Mouse (Mus musculus): ENCODE measurements around the gene Ccdc9. TPM values are rescaled to one million over a fixed set of nuclear protein-coding genes. Genes with fewer than 3 reads are reported as not detected.
"Not testable (repeated sequence)": the region's sequence is repeated elsewhere in the genome, so short reads cannot be mapped to it uniquely, and the experiment has no call there.

Ccdc9 gene
- total and polyA plus RNA-seq, 2 experiments from 2014 or later, result 18.6 to 31.6 TPM

DNA sequence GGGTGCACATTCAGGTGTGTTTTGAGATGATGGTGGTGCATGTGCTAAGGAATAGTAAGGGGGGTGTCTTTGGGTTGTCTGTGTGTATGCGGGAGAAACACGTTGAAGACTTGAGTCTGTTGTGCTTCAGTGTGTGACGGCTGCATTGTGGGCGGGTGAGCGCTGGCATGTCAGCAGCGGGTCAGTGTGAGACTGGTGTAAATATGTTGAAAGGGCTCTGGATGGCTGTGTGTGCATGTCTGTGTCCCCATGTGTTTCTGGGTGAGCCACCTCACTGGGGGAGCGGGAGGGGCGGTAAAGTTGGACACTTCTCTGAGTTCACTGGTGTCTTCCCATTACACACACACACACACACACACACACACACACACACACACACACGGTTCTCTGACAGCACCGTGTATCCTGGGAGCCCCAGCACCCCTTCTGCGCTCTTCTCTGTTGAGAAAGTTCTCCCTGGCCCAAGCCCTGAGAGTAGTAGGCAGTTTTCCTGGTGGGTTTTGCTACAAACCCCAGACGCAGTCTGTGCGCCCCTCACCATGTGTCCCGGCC, 24.9 kb upstream of the Ccdc9 start:
- Histone ChIP-seq H3K9me3 (ENCODE audit: low read length) (no peaks in the 10 kb centered on the region), H3K4me1 (ENCODE audit: insufficient read depth) (peaks cover 15% of the 10 kb centered on the region), H3K27ac (ENCODE audit: low read depth, low read length) (peak overlapping the region; percentile 78), H3K9ac (peak overlapping the region; percentile 82), H3K27me3 (ENCODE audit: insufficient read depth, low read length) (no peaks in the 10 kb centered on the region), H3K4me2 (ENCODE audit: low read depth) (peak overlapping the region; percentile 98), H3K4me3 (ENCODE audit: low read depth, low read length) (peak overlapping the region; percentile 72), H3K36me3 (ENCODE audit: insufficient read depth) (peaks cover 5% of the 10 kb centered on the region; the same call in 1 of the 2 replicates)
- ATAC-seq (no peak), DNase-seq (peak; percentile 26)
- 2% methylated on average over 14 of the region's 14 CpGs for WGBS
- no peak for TF ChIP-seq CTCF (IDR thresholded peaks at IDR 0.05; ENCODE audit: low read depth)

DNA sequence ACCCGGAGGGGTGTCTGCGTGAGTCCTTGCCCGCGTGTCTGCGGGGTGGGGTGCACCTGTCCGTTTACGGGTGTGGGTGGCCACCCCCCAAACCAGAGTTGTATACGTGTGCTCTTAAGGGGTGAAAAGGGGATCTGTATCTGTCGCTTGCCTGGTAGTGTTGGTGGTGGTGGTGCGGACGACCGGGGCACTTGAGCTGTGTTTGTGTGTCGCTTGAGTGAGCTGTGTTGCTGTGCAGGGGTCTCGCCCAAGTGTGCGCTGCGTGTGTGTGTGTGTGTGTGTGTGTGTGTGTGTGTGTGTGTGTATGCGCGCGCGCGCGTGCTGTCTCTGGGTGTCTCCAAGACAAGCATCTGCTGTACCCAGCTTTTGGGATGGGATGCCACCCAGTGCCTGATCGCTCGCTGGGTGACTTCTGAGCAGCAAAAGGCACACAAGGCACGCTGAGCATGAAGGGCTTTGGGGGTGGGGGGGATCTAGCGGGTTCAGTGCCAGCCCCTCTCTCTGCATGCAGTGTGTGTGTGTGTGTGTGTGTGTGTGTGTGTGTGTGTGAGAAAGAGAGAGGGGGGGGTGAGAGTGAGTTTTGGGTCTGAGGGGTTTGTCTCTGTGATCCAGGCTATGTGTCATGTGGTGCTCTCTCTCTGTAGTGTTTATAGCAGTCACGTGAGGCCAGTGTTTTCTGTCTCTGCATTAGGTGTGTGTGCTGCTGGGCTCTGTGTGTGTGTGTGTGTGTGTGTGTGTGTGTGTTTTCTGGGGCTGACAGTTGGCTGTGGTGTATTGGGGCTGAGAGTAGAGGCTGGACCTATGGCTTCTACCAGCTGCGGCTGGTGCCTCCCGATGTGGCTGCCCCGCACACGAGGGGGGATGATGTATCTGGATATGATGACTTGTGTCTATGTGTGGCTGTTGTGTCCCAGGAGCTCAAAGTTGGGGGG, 24.2 kb upstream of the Ccdc9 start:
- 1% methylated on average over 31 of the region's 31 CpGs for WGBS
- H3K27me3 ChIP-seq (ENCODE audit: insufficient read depth, low read length), result no peaks in the 10 kb centered on the region
- no peaks in the 10 kb centered on the region for H3K9me3 ChIP-seq (ENCODE audit: low read length)
- peak overlapping the region; percentile 65 for H3K9ac ChIP-seq
- H3K27ac ChIP-seq (ENCODE audit: low read depth, low read length), result peak overlapping the region; percentile 78
- DNase-seq, result peak; percentile 79
- H3K4me2 ChIP-seq (ENCODE audit: low read depth), result peak overlapping the region; percentile 98
- H3K4me3 ChIP-seq (ENCODE audit: low read depth, low read length), result peak overlapping the region; percentile 72
- peaks cover 15% of the 10 kb centered on the region for H3K4me1 ChIP-seq (ENCODE audit: insufficient read depth)
- TF ChIP-seq CTCF (IDR thresholded peaks at IDR 0.05; ENCODE audit: low read depth), result no peak
- peaks cover 4% of the 10 kb centered on the region; the same call in 1 of the 2 replicates for H3K36me3 ChIP-seq (ENCODE audit: insufficient read depth)
- peak; percentile 44 for ATAC-seq

DNA sequence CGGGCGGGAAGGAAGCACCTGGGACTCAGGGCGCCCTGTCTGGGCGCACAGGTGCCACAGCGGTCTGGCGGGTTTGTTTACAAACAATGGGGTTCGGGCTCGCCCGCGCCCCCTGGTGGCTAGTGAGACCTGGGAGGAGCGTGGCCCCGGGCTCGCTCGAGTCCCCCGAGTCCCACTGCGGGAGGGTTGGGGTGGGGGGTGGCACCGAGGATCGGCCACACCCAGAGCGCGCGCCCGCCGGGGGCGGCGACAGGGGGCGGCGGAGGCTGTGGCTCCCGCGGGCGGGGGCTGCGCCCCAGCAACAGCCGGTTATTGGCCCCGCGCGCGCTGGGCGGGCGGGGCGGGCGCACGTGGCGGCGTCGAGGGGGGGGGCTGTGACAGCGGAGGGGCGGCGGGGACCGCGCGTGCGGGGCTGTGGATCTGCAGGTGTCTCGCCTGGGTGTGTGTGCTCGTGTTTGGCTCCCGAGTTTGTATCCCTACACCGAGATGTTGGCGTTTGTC, 23.5 kb upstream of the Ccdc9 start:
- Histone ChIP-seq H3K4me2 (ENCODE audit: low read depth) (peak overlapping the region; percentile 98), H3K9me3 (ENCODE audit: low read length) (no peaks in the 10 kb centered on the region), H3K4me1 (ENCODE audit: insufficient read depth) (peaks cover 15% of the 10 kb centered on the region), H3K27me3 (ENCODE audit: insufficient read depth, low read length) (no peaks in the 10 kb centered on the region), H3K9ac (peak overlapping the region; percentile 65), H3K4me3 (ENCODE audit: low read depth, low read length) (peak overlapping the region; percentile 72), H3K27ac (ENCODE audit: low read depth, low read length) (peak overlapping the region; percentile 78), H3K36me3 (ENCODE audit: insufficient read depth) (no peaks in the 10 kb centered on the region)
- peak; percentile 74 for TF ChIP-seq CTCF (IDR thresholded peaks at IDR 0.05; ENCODE audit: low read depth)
- 5% methylated on average over 50 of the region's 56 CpGs for WGBS
- peak; percentile 84 for DNase-seq
- peak; percentile 23 for ATAC-seq

DNA sequence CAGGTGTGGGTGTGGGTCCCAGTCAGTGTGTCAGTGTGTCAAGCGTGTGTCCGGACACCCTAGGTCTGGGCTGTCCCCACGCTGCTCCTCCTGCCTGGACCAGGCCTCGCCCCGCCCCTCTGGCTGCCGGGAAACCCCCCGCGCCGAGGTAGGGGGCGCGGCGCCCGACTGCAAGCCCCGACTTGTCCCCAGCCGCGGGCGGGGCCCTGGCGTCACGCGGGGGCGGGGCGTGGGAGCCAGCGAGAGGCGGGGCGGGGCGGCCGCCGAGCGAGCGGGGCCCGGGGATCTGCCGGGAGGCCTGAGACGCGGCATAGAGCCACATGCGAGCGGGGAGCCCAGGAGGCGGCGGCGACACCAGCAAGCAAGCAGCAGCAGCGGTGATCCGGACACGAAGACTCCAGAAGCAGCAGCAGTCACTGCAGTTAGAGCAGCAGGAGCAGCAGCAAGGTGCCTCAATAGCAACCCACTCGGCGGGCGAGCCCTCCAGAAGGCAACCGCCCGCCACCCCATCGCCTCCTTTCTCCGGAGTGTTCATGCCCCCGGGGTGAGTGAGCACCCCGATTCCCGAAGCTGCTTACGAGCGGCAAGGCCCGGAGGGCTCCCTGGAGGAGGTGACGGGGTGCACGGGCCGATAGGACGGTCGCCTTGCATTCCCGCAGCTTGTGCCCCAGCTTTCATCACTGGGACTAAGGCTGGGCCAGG, 22.9 kb upstream of the Ccdc9 start:
- Histone ChIP-seq H3K27ac (ENCODE audit: low read depth, low read length) (peak overlapping the region; percentile 78), H3K36me3 (ENCODE audit: insufficient read depth) (no peaks in the 10 kb centered on the region), H3K27me3 (ENCODE audit: insufficient read depth, low read length) (no peaks in the 10 kb centered on the region), H3K4me1 (ENCODE audit: insufficient read depth) (peaks cover 15% of the 10 kb centered on the region), H3K9ac (peak overlapping the region; percentile 65), H3K9me3 (ENCODE audit: low read length) (no peaks in the 10 kb centered on the region), H3K4me2 (ENCODE audit: low read depth) (peak overlapping the region; percentile 98), H3K4me3 (ENCODE audit: low read depth, low read length) (peak overlapping the region; percentile 72)
- ATAC-seq (peak; percentile 30), DNase-seq (peak; percentile 83)
- TF ChIP-seq CTCF (IDR thresholded peaks at IDR 0.05; ENCODE audit: low read depth), result peak; percentile 22; the same call in 1 of the 2 replicates
- WGBS, result 2% methylated on average over 57 of the region's 61 CpGs

DNA sequence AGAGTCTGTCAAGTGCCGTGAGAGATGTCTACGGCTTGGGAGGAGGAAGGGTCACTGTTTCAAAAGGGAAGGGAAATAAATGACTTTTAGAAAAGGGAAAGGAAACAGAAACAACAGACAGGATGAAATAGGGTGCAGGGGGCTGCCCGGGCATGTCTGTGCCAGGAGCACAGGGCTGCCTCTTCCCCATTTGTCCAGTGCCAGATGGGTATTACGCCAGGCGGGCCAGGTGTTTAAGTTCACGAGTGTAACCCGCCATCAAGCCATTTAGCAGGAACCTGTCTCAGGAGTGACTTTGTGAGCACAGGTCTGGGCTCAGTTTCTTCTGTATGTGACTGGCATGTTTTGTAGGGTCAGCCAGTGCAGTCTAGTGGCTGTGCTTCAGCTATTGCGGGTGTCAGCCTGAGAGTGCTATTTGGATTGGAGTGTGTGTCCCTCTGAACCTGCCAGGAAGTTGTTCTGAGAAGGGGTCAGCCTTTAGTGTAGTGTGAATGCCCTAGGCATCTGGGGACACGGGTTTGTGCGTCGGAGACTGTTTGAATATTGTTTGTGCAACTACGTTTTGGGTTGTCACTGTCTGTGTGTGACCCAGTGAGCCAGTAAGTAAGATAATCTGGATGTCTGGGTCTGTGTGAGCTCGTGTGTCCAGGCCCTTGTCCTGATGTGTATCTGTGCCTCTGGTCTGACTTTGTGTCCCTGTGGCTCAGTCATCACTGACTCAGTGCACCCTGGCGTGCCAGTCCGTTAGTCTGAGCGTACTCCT, 22.1 kb upstream of the Ccdc9 start:
- Histone ChIP-seq H3K4me2 (ENCODE audit: low read depth) (peak overlapping the region; percentile 98), H3K4me3 (ENCODE audit: low read depth, low read length) (peak overlapping the region; percentile 72), H3K27me3 (ENCODE audit: insufficient read depth, low read length) (no peaks in the 10 kb centered on the region), H3K27ac (ENCODE audit: low read depth, low read length) (no peak overlapping the region), H3K9ac (no peak overlapping the region; the same call in 1 of the 2 replicates), H3K36me3 (ENCODE audit: insufficient read depth) (no peaks in the 10 kb centered on the region), H3K9me3 (ENCODE audit: low read length) (no peaks in the 10 kb centered on the region), H3K4me1 (ENCODE audit: insufficient read depth) (peaks cover 11% of the 10 kb centered on the region)
- ATAC-seq (no peak), DNase-seq (no peak)
- no peak for TF ChIP-seq CTCF (IDR thresholded peaks at IDR 0.05; ENCODE audit: low read depth)
- WGBS, result 42% methylated on average over 16 of the region's 16 CpGs

DNA sequence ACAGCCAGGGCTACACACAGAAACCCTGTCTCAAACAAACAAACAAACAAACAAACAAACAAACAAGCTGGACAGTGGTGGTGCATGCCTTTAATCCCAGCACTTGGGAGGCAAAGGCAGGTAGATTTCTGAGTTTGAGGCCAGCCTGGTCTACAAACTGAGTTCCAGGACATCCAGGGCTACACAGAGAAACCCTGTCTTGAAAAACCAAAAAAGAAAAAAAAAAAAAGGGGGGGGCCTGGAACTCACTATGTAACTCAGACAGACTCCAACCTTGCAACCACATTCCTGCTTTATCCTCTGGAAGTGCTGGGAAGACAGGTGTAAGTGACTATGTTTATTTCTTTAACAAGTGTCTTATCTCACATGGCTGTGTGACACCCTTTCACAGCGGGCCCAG, 21.5 kb upstream of the Ccdc9 start, which contains the start of gene Bbc3:
TSS of gene Bbc3 (plus strand) at position 301 of the 400 bp plus-strand sequence.
- WGBS, result 70% methylated on average over 1 of the region's 1 CpGs
- H3K27me3 ChIP-seq (ENCODE audit: insufficient read depth, low read length); H3K9me3 ChIP-seq (ENCODE audit: low read length); H3K4me1 ChIP-seq (ENCODE audit: insufficient read depth); H3K36me3 ChIP-seq (ENCODE audit: insufficient read depth); ATAC-seq; H3K27ac ChIP-seq (ENCODE audit: low read depth, low read length); DNase-seq: not testable (repeated sequence)
- Histone ChIP-seq H3K9ac (peak within 1 kb of the TSS; percentile 65), H3K4me3 (ENCODE audit: low read depth, low read length) (peak within 1 kb of the TSS; percentile 72), H3K4me2 (ENCODE audit: low read depth) (peak within 1 kb of the TSS; percentile 98)

DNA sequence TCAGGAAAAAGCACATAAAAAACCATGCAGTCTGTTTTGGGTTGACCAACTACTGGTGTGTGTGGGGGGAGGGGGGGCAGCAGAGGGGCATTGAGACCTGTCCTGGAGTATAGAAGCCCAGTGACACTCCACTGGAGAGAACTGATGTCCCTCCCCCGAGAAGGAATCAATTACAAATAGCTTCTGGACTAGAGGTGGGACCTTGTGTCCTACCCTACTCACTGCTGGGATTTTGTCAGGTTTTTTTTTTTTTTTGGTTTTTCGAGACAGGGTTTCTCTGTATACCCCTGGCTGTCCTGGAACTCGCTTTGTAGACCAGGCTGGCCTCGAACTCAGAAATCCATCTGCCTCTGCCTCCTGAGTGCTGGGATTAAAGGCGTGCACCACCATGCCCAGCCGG, 20.5 kb upstream of the Ccdc9 start:
- H3K4me3 ChIP-seq (ENCODE audit: low read depth, low read length); ATAC-seq; H3K9ac ChIP-seq; H3K27ac ChIP-seq (ENCODE audit: low read depth, low read length); H3K9me3 ChIP-seq (ENCODE audit: low read length); H3K36me3 ChIP-seq (ENCODE audit: insufficient read depth); H3K27me3 ChIP-seq (ENCODE audit: insufficient read depth, low read length); H3K4me2 ChIP-seq (ENCODE audit: low read depth); H3K4me1 ChIP-seq (ENCODE audit: insufficient read depth); DNase-seq: not testable (repeated sequence)
- WGBS, result 77% methylated on average over 6 of the region's 6 CpGs

All from forebrain, postnatal 0 days (tissue).